Mouse (Mus musculus) skeletal muscle tissue, postnatal 0 days (tissue): ENCODE measurements around the gene Zmiz2. TPM values are rescaled to one million over a fixed set of nuclear protein-coding genes. Genes with fewer than 3 reads are reported as not detected.

ENCODE experiments used
- microRNA-seq, 2 experiments: library from miRNA; unstranded; fragments of <30 nt; microRNA quantifications; one replicate each; pipeline ENCODE4; 2016
- polyA plus RNA-seq: library from polyadenylated mRNA; unstranded; fragments of >200 nt; fragmentation: Nextera tagmentation; extraction: Ambion mirVana; gene quantifications from 2 replicates; pipeline ENCODE4 v1.2.1, GENCODE M21; 2015

The Zmiz2 gene
- polyA plus RNA-seq: 4.9 and 5.0 TPM in 2 replicates

GRCm38 (mm10) chr11:6388726-6389413, at the start of gene Zmiz2:
TSS of gene Zmiz2 (plus strand) at chr11:6389074.

GRCm38 (mm10) chr11:6414751-6415550, 26.1 kb downstream of the Zmiz2 start, which contains the start of gene Ppia:
TSS of gene Ppia (plus strand) at chr11:6415443.

GRCm38 (mm10) chr11:6444077-6444853, 55.4 kb downstream of the Zmiz2 start, which contains the start of gene H2afv:
TSS of gene H2afv (minus strand) at chr11:6444443.

Small RNA genes lying within 50 kb of the gene (microRNA-seq; reads per million reads assigned to microRNA genes)
- 0.20 to 0.21 reads per million in 2 experiments for gene Mir7651

Other genes with a start within 250 kb of the Zmiz2 start
- gene A730071L15Rik, start 189.0 kb upstream of the Zmiz2 start, polyA plus RNA-seq: 0.13 and 0.32 TPM in 2 replicates
- gene Nudcd3, start 188.7 kb upstream of the Zmiz2 start, polyA plus RNA-seq: 27.7 and 30.1 TPM in 2 replicates
- gene Npc1l1, start 158.9 kb upstream of the Zmiz2 start, polyA plus RNA-seq: 0.07 TPM in 1 of 2 replicates, not detected in the other
- gene Ddx56, start 121.3 kb upstream of the Zmiz2 start, polyA plus RNA-seq: 46.7 and 50.0 TPM in 2 replicates
- 98.0 and 103 TPM in 2 replicates for gene Tmed4, start 114.2 kb upstream of the Zmiz2 start, polyA plus RNA-seq
- 142 and 144 TPM in 2 replicates for gene Ogdh, start 97.4 kb upstream of the Zmiz2 start, polyA plus RNA-seq
- gene Ppia, start 26.4 kb downstream of the Zmiz2 start, polyA plus RNA-seq: 2,482 and 2,823 TPM in 2 replicates
- gene H2afv, start 55.4 kb downstream of the Zmiz2 start, polyA plus RNA-seq: 176 and 188 TPM in 2 replicates
- gene Purb, start 86.8 kb downstream of the Zmiz2 start, polyA plus RNA-seq: 24.8 and 28.3 TPM in 2 replicates
- 1.8 and 2.3 TPM in 2 replicates for gene Myo1g, start 131.9 kb downstream of the Zmiz2 start, polyA plus RNA-seq
- gene Ccm2, start 157.8 kb downstream of the Zmiz2 start, polyA plus RNA-seq: 51.3 and 56.4 TPM in 2 replicates
- gene Nacad, start 217.0 kb downstream of the Zmiz2 start, polyA plus RNA-seq: 1.3 and 1.9 TPM in 2 replicates
- gene Tbrg4, start 237.0 kb downstream of the Zmiz2 start, polyA plus RNA-seq: 40.9 and 43.6 TPM in 2 replicates
- not detected in 2 replicates for gene Wap, start 249.6 kb downstream of the Zmiz2 start, polyA plus RNA-seq